Mouse (Mus musculus) stomach, embryonic 14.5 days (tissue): Measurements from ENCODE around the gene Ttc23l. TPM values are rescaled to one million over a fixed set of nuclear protein-coding genes. Genes with fewer than 3 reads are reported as not detected.
A peak's percentile ranks its signal among the peaks of the same experiment; 100 is the strongest.
"Not testable (repeated sequence)": the region's sequence is repeated elsewhere in the genome, so short reads cannot be mapped to it uniquely, and the experiment has no call there.

ENCODE experiments used
- ATAC-seq: fragments of 200-750 bp; cut with Nextera tagmentation; 2 replicates; pipeline ENCODE4 v1.8.0; 2017; ENCODE audit warnings: low read depth, moderate TSS enrichment; ENCODE audit not compliant: insufficient number of reproducible peaks, insufficient read depth, low FRiP score
- H3K27ac ChIP-seq: fragments of 300-500 bp; sonication (generic); 2 replicates; pipeline ENCODE4 v1.5.1; 2014; ENCODE audit warnings: mild to moderate bottlenecking, low read length, moderate library complexity, mixed read lengths
- H3K27me3 ChIP-seq: fragments of 300-500 bp; sonication (generic); 2 replicates; pipeline ENCODE4 v1.6.1; 2014; ENCODE audit warnings: low read length, control low read depth, mixed read lengths; ENCODE audit not compliant: control insufficient read depth, insufficient read depth
- H3K36me3 ChIP-seq: fragments of 300-500 bp; sonication (generic); 2 replicates; pipeline ENCODE4 v1.6.1; 2014; ENCODE audit warnings: mild to moderate bottlenecking, control low read depth, low read length, moderate library complexity, mixed read lengths; ENCODE audit not compliant: control insufficient read depth, insufficient read depth
- H3K4me1 ChIP-seq: fragments of 300-500 bp; sonication (generic); 2 replicates; pipeline ENCODE4 v1.6.1; 2014; ENCODE audit warnings: low read length, control low read depth, mixed read lengths; ENCODE audit not compliant: control insufficient read depth, insufficient read depth
- H3K4me2 ChIP-seq: fragments of 300-500 bp; sonication (generic); replicated peaks from 2 replicates; pipeline ENCODE4 v1.6.1; 2014; ENCODE audit warnings: low read depth, low read length, control low read depth
- H3K4me3 ChIP-seq: fragments of 300-500 bp; sonication (generic); 2 replicates; pipeline ENCODE4 v1.5.1; 2014; ENCODE audit warnings: low read depth, low read length, control low read depth
- H3K9ac ChIP-seq: fragments of 300-500 bp; sonication (generic); replicated peaks from 2 replicates; pipeline ENCODE4 v1.6.1; 2014; ENCODE audit warnings: low read depth, mild to moderate bottlenecking, control low read depth, low read length, moderate library complexity, mixed read lengths
- H3K9me3 ChIP-seq: fragments of 300-500 bp; sonication (generic); 2 replicates; pipeline ENCODE4 v1.6.1; 2016; ENCODE audit warnings: low read depth, low read length, control low read depth; ENCODE audit not compliant: control insufficient read depth
- WGBS: fragments of 180-500 bp; shearing (Covaris S2); extraction: QIAGEN DNeasy Blood & Tissue Kit; methylation state at CpG from one replicate; pipeline ENCODE4 v1.1.7; 2014; 5-methylcytosine and 5-hydroxymethylcytosine counted together
- polyA plus RNA-seq: library from polyadenylated mRNA; unstranded; fragments of >200 nt; fragmentation: Nextera tagmentation; extraction: Ambion mirVana; gene quantifications from 2 replicates; pipeline ENCODE4 v1.2.1, GENCODE M21; 2014

Gene Ttc23l
- polyA plus RNA-seq, 1 experiment from 2014 or later, result not detected

GRCm38 (mm10) chr15:10500838-10501719 is 57.4 kb downstream of the Ttc23l start:
- ATAC-seq, result no peak
- 59% methylated on average over 11 of the region's 11 CpGs for WGBS
- Histone ChIP-seq H3K36me3 (no peaks in the 10 kb centered on the region), H3K27me3 (no peaks in the 10 kb centered on the region), H3K9me3 (no peaks in the 10 kb centered on the region), H3K27ac (no peak overlapping the region), H3K4me2 (no peak overlapping the region), H3K4me3 (no peak overlapping the region), H3K9ac (no peak overlapping the region), H3K4me1 (no peaks in the 10 kb centered on the region)

GRCm38 (mm10) chr15:10500035-10500434 is 58.4 kb downstream of the Ttc23l start:
- no peaks in the 10 kb centered on the region for H3K4me1 ChIP-seq
- no peak overlapping the region for H3K4me3 ChIP-seq
- 74% methylated on average over 5 of the region's 5 CpGs for whole genome bisulfite sequencing
- H3K27ac ChIP-seq, result no peak overlapping the region
- no peaks in the 10 kb centered on the region for H3K36me3 ChIP-seq
- ATAC-seq, result no peak
- H3K27me3 ChIP-seq, result no peaks in the 10 kb centered on the region
- H3K4me2 ChIP-seq, result no peak overlapping the region
- no peaks in the 10 kb centered on the region for H3K9me3 ChIP-seq
- no peak overlapping the region for H3K9ac ChIP-seq

- no peak for ATAC-seq
- Histone ChIP-seq H3K27me3 (no peaks in the 10 kb centered on the region), H3K9me3 (no peaks in the 10 kb centered on the region), H3K36me3 (no peaks in the 10 kb centered on the region), H3K4me3 (no peak overlapping the region), H3K27ac (no peak overlapping the region), H3K4me2 (no peak overlapping the region), H3K4me1 (no peaks in the 10 kb centered on the region), H3K9ac (no peak overlapping the region)
- WGBS, result 73% methylated on average over 5 of the region's 5 CpGs
These were observed 58.9 kb downstream of the Ttc23l start for GRCm38 (mm10) chr15:10499593-10499992.

GRCm38 (mm10) chr15:10496696-10497095 is 61.8 kb downstream of the Ttc23l start:
- 91% methylated on average over 1 of the region's 1 CpGs for WGBS
- H3K4me3 ChIP-seq, H3K27me3 ChIP-seq, H3K36me3 ChIP-seq, H3K4me2 ChIP-seq, H3K9ac ChIP-seq, H3K4me1 ChIP-seq, H3K9me3 ChIP-seq, H3K27ac ChIP-seq, ATAC-seq: not testable (repeated sequence)

- H3K4me1 ChIP-seq, result no peaks in the 10 kb centered on the region
- 94% methylated on average over 11 of the region's 11 CpGs for WGBS
- H3K9ac ChIP-seq, result no peak overlapping the region
- H3K27me3 ChIP-seq, result no peaks in the 10 kb centered on the region
- H3K27ac ChIP-seq, result no peak overlapping the region
- H3K4me2 ChIP-seq, result no peak overlapping the region
- H3K36me3 ChIP-seq, result peaks cover 7% of the 10 kb centered on the region
- no peaks in the 10 kb centered on the region for H3K9me3 ChIP-seq
- no peak for ATAC-seq
- H3K4me3 ChIP-seq, result no peak overlapping the region
These were observed 62.5 kb downstream of the Ttc23l start for GRCm38 (mm10) chr15:10495944-10496343.

- ATAC-seq, result no peak
- no peak overlapping the region for H3K4me3 ChIP-seq
- H3K4me1 ChIP-seq, result 0 out of 2 replicates have a peak, but pooled peaks cover 3% of the 10 kb centered on the region
- peaks cover 7% of the 10 kb centered on the region for H3K36me3 ChIP-seq
- H3K27ac ChIP-seq, result no peak overlapping the region
- no peaks in the 10 kb centered on the region for H3K9me3 ChIP-seq
- H3K4me2 ChIP-seq, result no peak overlapping the region
- H3K27me3 ChIP-seq, result no peaks in the 10 kb centered on the region
- H3K9ac ChIP-seq, result no peak overlapping the region
- 91% methylated on average over 5 of the region's 5 CpGs for WGBS
These were observed 68.4 kb downstream of the Ttc23l start for GRCm38 (mm10) chr15:10490101-10490500.

GRCm38 (mm10) chr15:10487246-10487645 is 71.2 kb downstream of the Ttc23l start:
- H3K4me1 ChIP-seq, result peaks cover 3% of the 10 kb centered on the region; the same call in 1 of the 2 replicates
- H3K9ac ChIP-seq, result no peak overlapping the region
- H3K4me2 ChIP-seq, result peak overlapping the region; percentile 46
- no peaks in the 10 kb centered on the region for H3K9me3 ChIP-seq
- WGBS, result 62% methylated on average over 2 of the region's 2 CpGs
- H3K36me3 ChIP-seq, result peaks cover 11% of the 10 kb centered on the region
- no peaks in the 10 kb centered on the region for H3K27me3 ChIP-seq
- peak overlapping the region; percentile 78; the same call in 1 of the 2 replicates for H3K4me3 ChIP-seq
- H3K27ac ChIP-seq, result no peak overlapping the region
- no peak for ATAC-seq

- Histone ChIP-seq H3K27me3 (no peaks in the 10 kb centered on the region), H3K4me2 (peak overlapping the region; percentile 46), H3K4me1 (peaks cover 3% of the 10 kb centered on the region; the same call in 1 of the 2 replicates), H3K9me3 (no peaks in the 10 kb centered on the region), H3K4me3 (peak overlapping the region; percentile 78), H3K9ac (peak overlapping the region; percentile 70), H3K36me3 (peaks cover 12% of the 10 kb centered on the region), H3K27ac (no peak overlapping the region)
- 0 out of 2 replicates have a peak, but pooled peaks have one; percentile 10 for ATAC-seq
- WGBS, result under 1% methylated on average over 18 of the region's 18 CpGs
These were observed 72.1 kb downstream of the Ttc23l start for GRCm38 (mm10) chr15:10486365-10486839.
